8 mouse cellular contexts compared by ENCODE assay signal in the genomic region with DNA sequence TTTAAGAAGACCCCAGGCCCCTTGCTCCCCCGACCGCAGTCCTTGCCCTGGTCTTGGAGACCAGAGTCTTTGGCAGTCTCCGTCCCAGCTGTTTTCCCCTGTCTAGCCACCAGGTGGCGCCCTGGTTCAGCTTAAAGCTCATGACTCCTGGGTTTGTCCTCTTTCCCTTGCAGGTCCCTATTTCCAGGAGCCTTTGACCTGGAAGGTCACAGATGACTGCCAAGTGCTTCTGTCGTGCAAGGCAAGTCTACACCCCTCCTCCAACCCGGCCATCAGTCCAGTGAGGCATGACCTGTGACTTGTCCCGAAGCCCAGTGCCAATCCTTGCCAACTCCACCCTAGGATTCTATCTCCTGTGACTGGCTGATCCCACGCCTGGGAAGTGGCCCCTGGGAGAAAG. TPM values are rescaled to one million over a fixed set of nuclear protein-coding genes. Genes with fewer than 3 reads are reported as not detected.
A peak's percentile ranks its signal among the peaks of the same experiment; 100 is the strongest.
DNase-seq lines count a peak whose midpoint lies in the region; ATAC-seq lines count a peak whose summit lies in the region.

No protein-coding gene starts in this region.

- no peak overlapping the region for H3K4me2 ChIP-seq in hindbrain, embryonic 15.5 days

- WGBS in hindbrain, embryonic 15.5 days, result 18% methylated on average over 8 of the region's 8 CpGs

- no peak overlapping the region for H3K9ac ChIP-seq in hindbrain, embryonic 15.5 days

- no peaks in the 10 kb centered on the region for H3K9me3 ChIP-seq in hindbrain, embryonic 15.5 days

- no peaks in the 10 kb centered on the region for H3K36me3 ChIP-seq in hindbrain, embryonic 15.5 days

- peak; percentile 87 for DNase-seq in NIH3T3 (ENCODE audit: low read depth)
- DNase-seq in left cerebral cortex, adult 11 months (ENCODE audit: low spot score), result peak; percentile 73
- DNase-seq in lung, postnatal 4 days, result peak; percentile 84 to 91
- DNase-seq in skeletal muscle tissue, adult 2 months (ENCODE audit: low read depth, low spot score), result peak; percentile 95

- no peaks in the 10 kb centered on the region; the same call in 1 of the 2 replicates for H3K4me1 ChIP-seq in hindbrain, embryonic 15.5 days (replicated peaks)

- H3K4me3 ChIP-seq in hindbrain, embryonic 15.5 days, result no peak overlapping the region

- H3K27ac ChIP-seq in hindbrain, embryonic 15.5 days (replicated peaks), result no peak overlapping the region

- ATAC-seq in cerebellum, adult (ENCODE audit: insufficient number of reproducible peaks, low FRiP score, low TSS enrichment), result peak; percentile 31; the same call in 1 of the 2 replicates
- peak; percentile 47; the same call in 1 of the 2 replicates for ATAC-seq in frontal cortex, adult (ENCODE audit: low TSS enrichment)
- 0 out of 2 replicates have a peak, but pooled peaks have one; percentile 51 for ATAC-seq in hindbrain, embryonic 15.5 days (ENCODE audit: low FRiP score, low read depth)
- ATAC-seq in activated CD4-positive, CD25-positive, alpha-beta regulatory T cell, adult 4 months, result no peak

- H3K27me3 ChIP-seq in hindbrain, embryonic 15.5 days, result no peaks in the 10 kb centered on the region

RNA-seq across cellular contexts. Expression of gene Myom3, which starts 42.0 kb away (rescaled TPM):
- 0.31 and 0.38 TPM in 2 replicates for polyA plus RNA-seq in hindbrain, embryonic 15.5 days (2015; fragmentation: Nextera tagmentation; extraction: Ambion mirVana)
- polyA plus RNA-seq in activated CD4-positive, CD25-positive, alpha-beta regulatory T cell, adult 4 months (2017; shearing (Covaris generic)), result not detected

RNA-seq across cellular contexts. Expression of gene Srsf10, which starts 54.0 kb away (rescaled TPM):
- 164 and 168 TPM in 2 replicates for polyA plus RNA-seq in hindbrain, embryonic 15.5 days (2015; fragmentation: Nextera tagmentation; extraction: Ambion mirVana)
- polyA plus RNA-seq in activated CD4-positive, CD25-positive, alpha-beta regulatory T cell, adult 4 months (2017; shearing (Covaris generic)), result 100 to 1,000 TPM; 172 to 181 TPM
